Mouse (Mus musculus) stomach, embryonic 15.5 days (tissue): Measurements from ENCODE around the gene Zc3hav1l. TPM values are rescaled to one million over a fixed set of nuclear protein-coding genes. Genes with fewer than 3 reads are reported as not detected.

ENCODE experiments used
- ATAC-seq: fragments of 200-750 bp; cut with Nextera tagmentation; 2 replicates; pipeline ENCODE4 v1.8.0; 2017; ENCODE audit warnings: low read depth, moderate number of reproducible peaks, moderate TSS enrichment; ENCODE audit not compliant: insufficient read depth, low FRiP score
- H3K27ac ChIP-seq: fragments of 300-500 bp; sonication (generic); 2 replicates; pipeline ENCODE4 v1.5.1; 2015; ENCODE audit warnings: mild to moderate bottlenecking, inconsistent platforms
- H3K27me3 ChIP-seq: fragments of 300-500 bp; sonication (generic); replicated peaks from 2 replicates; pipeline ENCODE4 v1.6.1; 2015; ENCODE audit warnings: inconsistent platforms
- H3K36me3 ChIP-seq: fragments of 300-500 bp; sonication (generic); 2 replicates; pipeline ENCODE4 v1.6.1; 2015; ENCODE audit warnings: inconsistent platforms
- H3K4me1 ChIP-seq: fragments of 300-500 bp; sonication (generic); 2 replicates; pipeline ENCODE4 v1.6.1; 2015; ENCODE audit warnings: inconsistent platforms
- H3K4me2 ChIP-seq: fragments of 300-500 bp; sonication (generic); 2 replicates; pipeline ENCODE4 v1.6.1; 2015; ENCODE audit warnings: mild to moderate bottlenecking, inconsistent platforms
- H3K4me3 ChIP-seq: fragments of 300-500 bp; sonication (generic); replicated peaks from 2 replicates; pipeline ENCODE4 v1.5.1; 2015; ENCODE audit warnings: inconsistent platforms
- H3K9ac ChIP-seq: fragments of 300-500 bp; sonication (generic); 2 replicates; pipeline ENCODE4 v1.6.1; 2015; ENCODE audit warnings: inconsistent platforms
- H3K9me3 ChIP-seq: fragments of 300-500 bp; sonication (generic); 2 replicates; pipeline ENCODE4 v1.6.1; 2016; ENCODE audit warnings: inconsistent platforms
- WGBS: fragments of 180-500 bp; shearing (Covaris S2); methylation state at CpG from one replicate; pipeline ENCODE4 v1.1.7; 2015; 5-methylcytosine and 5-hydroxymethylcytosine counted together
- polyA plus RNA-seq: library from polyadenylated mRNA; unstranded; fragments of >200 nt; fragmentation: Nextera tagmentation; extraction: Ambion mirVana; gene quantifications from 2 replicates; pipeline ENCODE4 v1.2.1, GENCODE M21; 2015

Zc3hav1l gene
- 8.2 and 9.4 TPM in 2 replicates for polyA plus RNA-seq

- Histone ChIP-seq H3K9ac (peak within 1 kb of the TSS; percentile 90), H3K27ac (peak within 1 kb of the TSS; percentile 97), H3K4me2 (peak within 1 kb of the TSS; percentile 69), H3K27me3 (no peaks in the 10 kb centered on the region), H3K4me3 (peak within 1 kb of the TSS; percentile 86), H3K4me1 (0 out of 2 replicates have a peak, but pooled peaks cover 4% of the 10 kb centered on the region), H3K9me3 (no peaks in the 10 kb centered on the region), H3K36me3 (peaks cover 18% of the 10 kb centered on the region)
- peak; percentile 96 for ATAC-seq
- WGBS = under 1% methylated on average over 65 of the region's 70 CpGs
Measured at GRCm38 (mm10) chr6:38298761-38299401, at the start of gene Zc3hav1l. Zc3hav1l (minus strand) TSS chr6:38299259.

DNA sequence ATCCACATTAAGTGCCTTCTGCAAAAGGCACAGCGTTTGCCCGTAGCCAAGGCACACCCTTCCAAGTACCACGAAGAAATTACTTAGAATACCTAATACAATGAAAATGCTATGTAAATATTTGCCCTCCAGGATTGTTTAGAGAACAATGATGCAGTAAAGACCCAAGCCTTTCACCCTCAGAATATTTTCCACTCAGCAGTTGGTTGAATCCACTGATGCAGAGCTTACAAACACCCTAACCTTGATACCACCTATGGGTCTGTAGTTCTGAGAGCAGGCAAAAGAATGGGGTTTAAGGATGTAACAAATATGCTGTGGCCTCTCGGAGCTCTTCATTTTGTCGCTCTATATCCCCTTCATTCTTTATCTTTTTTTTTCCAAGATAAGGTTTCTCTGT lies 48.8 kb upstream of the Zc3hav1l start:
- H3K27ac ChIP-seq = no peak overlapping the region

DNA sequence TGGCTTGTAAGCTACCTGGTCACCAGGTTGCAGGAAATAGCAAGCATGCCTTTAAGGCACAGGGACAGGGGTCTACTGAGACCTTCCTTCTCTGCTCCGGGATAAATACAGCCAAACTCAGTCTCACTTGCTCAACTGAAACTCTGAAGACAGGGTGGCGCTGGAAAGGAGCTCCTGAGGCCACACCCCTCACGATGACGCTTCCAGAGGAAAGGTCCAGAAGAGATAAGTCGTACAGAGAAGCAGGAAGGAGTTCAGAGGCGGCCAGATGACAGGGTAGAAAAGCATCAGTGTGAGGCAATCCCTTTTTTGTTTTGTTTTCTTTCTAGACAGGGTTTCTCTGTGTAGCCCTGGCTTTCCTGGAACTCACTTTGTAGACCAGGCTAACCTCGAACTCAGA lies 46.7 kb upstream of the Zc3hav1l start:
- 0 out of 2 replicates have a peak, but pooled peaks cover 3% of the 10 kb centered on the region for H3K27me3 ChIP-seq
- no peak overlapping the region for H3K27ac ChIP-seq
- ATAC-seq = peak; percentile 81; the same call in 1 of the 2 replicates
- H3K9ac ChIP-seq = no peak overlapping the region
- no peak overlapping the region for H3K4me2 ChIP-seq
- no peaks in the 10 kb centered on the region for H3K36me3 ChIP-seq
- no peak overlapping the region for H3K4me3 ChIP-seq
- 37% methylated on average over 7 of the region's 7 CpGs for WGBS
- H3K9me3 ChIP-seq = no peaks in the 10 kb centered on the region
- no peaks in the 10 kb centered on the region for H3K4me1 ChIP-seq

More for the DNA sequence above, 48.8 kb upstream of the Zc3hav1l start:
- WGBS = 62% methylated on average over 5 of the region's 5 CpGs
- H3K9ac ChIP-seq = no peak overlapping the region
- H3K36me3 ChIP-seq = no peaks in the 10 kb centered on the region
- H3K27me3 ChIP-seq = peaks cover 14% of the 10 kb centered on the region
- no peaks in the 10 kb centered on the region for H3K4me1 ChIP-seq
- no peak overlapping the region for H3K4me3 ChIP-seq
- no peak for ATAC-seq
- no peak overlapping the region for H3K4me2 ChIP-seq
- no peaks in the 10 kb centered on the region for H3K9me3 ChIP-seq

GRCm38 (mm10) chr6:38344006-38344670 lies 45.1 kb upstream of the Zc3hav1l start:
- no peak for ATAC-seq
- 78% methylated on average over 7 of the region's 7 CpGs for WGBS

DNA sequence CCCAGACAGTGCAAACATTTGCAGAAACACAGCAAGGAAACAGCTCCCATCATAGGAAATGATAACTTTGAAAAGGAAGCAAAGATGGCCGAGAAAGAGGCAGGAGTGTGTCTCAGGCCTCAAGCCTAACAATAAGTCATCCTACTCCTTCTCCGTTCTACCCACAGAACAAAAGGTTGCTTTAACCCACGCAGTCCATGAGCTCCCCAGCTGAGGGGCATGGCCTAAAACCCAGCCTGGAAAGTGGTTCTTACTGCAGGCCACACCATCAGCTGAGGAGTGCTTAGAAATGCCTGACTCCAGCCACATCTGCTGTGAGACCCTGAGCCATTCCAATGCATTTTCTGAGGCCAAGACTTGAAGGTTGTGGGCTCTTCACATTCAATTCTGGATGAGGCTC lies 44.5 kb upstream of the Zc3hav1l start:
- Histone ChIP-seq H3K9me3 (no peaks in the 10 kb centered on the region), H3K27ac (no peak overlapping the region), H3K9ac (no peak overlapping the region), H3K4me3 (no peak overlapping the region), H3K4me1 (no peaks in the 10 kb centered on the region), H3K36me3 (no peaks in the 10 kb centered on the region), H3K27me3 (no peaks in the 10 kb centered on the region), H3K4me2 (no peak overlapping the region)
- WGBS = 49% methylated on average over 3 of the region's 3 CpGs
- ATAC-seq = no peak

More at GRCm38 (mm10) chr6:38344006-38344670, 45.1 kb upstream of the Zc3hav1l start:
- Histone ChIP-seq H3K9me3 (no peaks in the 10 kb centered on the region), H3K9ac (no peak overlapping the region), H3K4me1 (no peaks in the 10 kb centered on the region), H3K36me3 (no peaks in the 10 kb centered on the region), H3K27me3 (no peaks in the 10 kb centered on the region), H3K4me3 (no peak overlapping the region), H3K4me2 (no peak overlapping the region), H3K27ac (no peak overlapping the region)

DNA sequence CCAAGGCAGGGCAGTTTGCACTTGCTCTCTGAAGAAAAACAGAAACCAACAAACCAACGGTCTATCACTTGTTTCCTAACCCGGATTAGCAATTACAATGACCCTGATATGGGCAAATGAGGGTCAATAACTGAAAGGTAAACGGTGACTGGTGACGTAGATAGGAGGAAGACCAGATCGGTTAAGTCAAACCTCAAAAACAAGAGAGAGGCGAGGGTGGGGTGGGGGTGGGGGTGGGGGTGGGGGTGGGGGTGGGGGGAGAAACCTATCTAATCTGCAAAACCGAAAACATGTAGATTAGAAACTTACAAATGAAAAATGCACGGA lies 43.6 kb upstream of the Zc3hav1l start:
- H3K36me3 ChIP-seq = no peaks in the 10 kb centered on the region
- H3K27me3 ChIP-seq = no peaks in the 10 kb centered on the region
- no peak overlapping the region for H3K9ac ChIP-seq
- H3K4me3 ChIP-seq = no peak overlapping the region
- WGBS = 52% methylated on average over 8 of the region's 8 CpGs
- no peak for ATAC-seq
- H3K4me1 ChIP-seq = no peaks in the 10 kb centered on the region
- H3K9me3 ChIP-seq = no peaks in the 10 kb centered on the region
- H3K4me2 ChIP-seq = peak overlapping the region; percentile 30; the same call in 1 of the 2 replicates
- H3K27ac ChIP-seq = no peak overlapping the region

DNA sequence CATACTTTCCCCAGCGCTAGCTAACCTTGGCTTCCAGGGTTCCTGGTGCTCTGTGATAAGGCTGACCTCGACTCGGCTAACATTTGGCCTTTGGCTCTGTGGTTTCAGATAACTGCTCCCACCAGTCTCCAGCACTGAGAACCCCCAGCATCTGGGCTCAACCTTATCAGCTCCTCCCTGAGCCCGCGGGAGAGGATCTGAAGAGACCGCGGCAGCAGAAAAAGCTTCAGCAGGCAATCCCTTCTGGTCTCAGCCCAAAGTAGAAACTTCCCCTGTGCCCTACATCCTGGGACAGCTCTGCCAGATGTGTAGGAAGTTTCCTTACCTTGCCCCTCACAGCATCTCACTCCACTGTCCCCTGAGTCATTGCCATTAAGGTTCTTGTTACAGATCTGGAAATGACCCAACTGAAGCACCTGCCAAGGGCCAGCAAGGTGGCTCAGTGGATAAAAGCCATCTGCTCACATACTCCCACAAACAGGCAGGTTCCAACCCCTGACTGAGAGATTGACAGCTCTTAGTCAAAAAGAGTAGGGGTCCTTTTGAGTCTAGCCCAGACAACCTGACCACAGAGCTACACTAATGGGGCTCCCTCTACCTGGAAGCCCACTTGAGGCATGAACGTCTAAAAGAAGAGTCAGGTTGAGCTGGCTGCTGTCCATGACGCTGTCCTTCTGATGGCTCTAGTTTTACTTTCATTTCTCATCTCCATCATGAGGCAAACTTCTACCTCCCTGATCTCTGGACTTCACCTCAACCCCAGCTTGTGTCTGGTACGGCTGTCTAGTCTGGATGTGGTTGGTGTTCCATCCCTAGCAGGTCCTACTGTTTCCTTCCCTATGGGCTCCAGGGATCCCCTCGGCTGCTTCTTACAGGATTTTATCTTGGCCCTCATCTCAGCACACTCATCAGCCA lies 42.9 kb upstream of the Zc3hav1l start:
- ATAC-seq = peak; percentile 86
- Histone ChIP-seq H3K9me3 (no peaks in the 10 kb centered on the region), H3K4me2 (peak overlapping the region; percentile 30), H3K4me1 (no peaks in the 10 kb centered on the region), H3K27me3 (no peaks in the 10 kb centered on the region), H3K36me3 (no peaks in the 10 kb centered on the region), H3K9ac (no peak overlapping the region), H3K4me3 (no peak overlapping the region), H3K27ac (peak overlapping the region; percentile 35; the same call in 1 of the 2 replicates)
- WGBS = 31% methylated on average over 11 of the region's 11 CpGs

GRCm38 (mm10) chr6:38339078-38339477 lies 40.0 kb upstream of the Zc3hav1l start:
- H3K27ac ChIP-seq = no peak overlapping the region
- no peaks in the 10 kb centered on the region for H3K4me1 ChIP-seq
- WGBS = 77% methylated on average over 2 of the region's 2 CpGs
- H3K9ac ChIP-seq = no peak overlapping the region
- no peak overlapping the region for H3K4me2 ChIP-seq
- no peaks in the 10 kb centered on the region for H3K9me3 ChIP-seq
- no peaks in the 10 kb centered on the region for H3K36me3 ChIP-seq
- no peak overlapping the region for H3K4me3 ChIP-seq
- ATAC-seq = no peak
- no peaks in the 10 kb centered on the region for H3K27me3 ChIP-seq

DNA sequence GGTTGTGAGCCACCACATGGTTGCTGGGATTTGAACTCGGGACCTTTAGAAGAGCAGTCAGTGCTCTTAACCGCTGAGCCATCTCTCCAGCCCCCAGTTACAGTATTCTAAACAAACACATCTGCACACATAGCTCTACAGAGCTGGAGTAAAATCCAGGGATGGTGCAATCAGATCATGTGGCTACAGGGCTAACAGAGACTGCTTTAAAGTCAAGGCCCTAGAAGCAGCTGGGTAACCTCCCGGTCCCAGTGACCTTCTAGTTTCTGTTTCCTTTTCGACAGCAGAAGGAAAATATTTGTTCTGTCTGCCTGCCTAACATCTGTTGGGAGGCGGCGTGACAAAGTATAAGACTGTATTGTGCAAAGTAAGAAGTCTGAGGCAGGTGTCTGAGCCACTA lies 38.9 kb upstream of the Zc3hav1l start:
- Histone ChIP-seq H3K36me3 (no peaks in the 10 kb centered on the region), H3K4me3 (no peak overlapping the region), H3K27me3 (no peaks in the 10 kb centered on the region), H3K4me2 (no peak overlapping the region), H3K9me3 (no peaks in the 10 kb centered on the region), H3K9ac (no peak overlapping the region), H3K27ac (no peak overlapping the region), H3K4me1 (no peaks in the 10 kb centered on the region)
- ATAC-seq = no peak
- WGBS = 62% methylated on average over 6 of the region's 6 CpGs

GRCm38 (mm10) chr6:38337166-38337705 lies 38.2 kb upstream of the Zc3hav1l start:
- Histone ChIP-seq H3K36me3 (no peaks in the 10 kb centered on the region), H3K4me3 (no peak overlapping the region), H3K4me1 (no peaks in the 10 kb centered on the region), H3K27me3 (no peaks in the 10 kb centered on the region), H3K9ac (no peak overlapping the region), H3K9me3 (no peaks in the 10 kb centered on the region), H3K27ac (no peak overlapping the region), H3K4me2 (no peak overlapping the region)
- WGBS = 93% methylated on average over 4 of the region's 4 CpGs
- no peak for ATAC-seq

DNA sequence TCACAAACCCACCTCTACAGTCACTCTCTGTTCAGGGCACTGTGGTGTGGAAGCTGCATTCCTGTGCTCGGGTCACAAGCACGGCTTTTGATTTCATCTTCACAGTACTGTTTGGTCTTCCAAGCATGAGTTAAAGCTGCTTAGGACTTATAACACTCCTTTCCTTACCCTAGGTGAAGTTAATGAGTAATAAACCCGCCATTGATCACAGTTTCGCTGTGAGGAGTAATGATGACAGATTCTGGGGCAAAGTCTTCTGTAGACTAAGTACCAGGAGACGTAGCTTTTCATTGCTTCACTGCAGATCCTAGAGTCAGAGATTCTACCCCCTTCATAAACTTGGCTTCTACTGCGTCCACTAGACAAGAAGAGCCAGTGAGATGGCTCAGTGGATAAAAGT lies 36.2 kb upstream of the Zc3hav1l start:
- H3K4me1 ChIP-seq = no peaks in the 10 kb centered on the region
- H3K9me3 ChIP-seq = no peaks in the 10 kb centered on the region
- WGBS = 65% methylated on average over 6 of the region's 6 CpGs
- no peak overlapping the region for H3K27ac ChIP-seq
- H3K36me3 ChIP-seq = no peaks in the 10 kb centered on the region
- H3K4me2 ChIP-seq = no peak overlapping the region
- no peak overlapping the region for H3K4me3 ChIP-seq
- H3K9ac ChIP-seq = no peak overlapping the region
- ATAC-seq = peak; percentile 41; the same call in 1 of the 2 replicates
- H3K27me3 ChIP-seq = no peaks in the 10 kb centered on the region
